Mouse (Mus musculus) intestine, postnatal 0 days (tissue): ENCODE results near the gene Cdh15. TPM values are rescaled to one million over a fixed set of nuclear protein-coding genes. Genes with fewer than 3 reads are reported as not detected.

Source experiments
- ATAC-seq: fragments of 200-750 bp; cut with Nextera tagmentation; 2 replicates; pipeline ENCODE4 v1.8.0; 2017; ENCODE audit warnings: mild to moderate bottlenecking, moderate TSS enrichment, moderate library complexity
- H3K27ac ChIP-seq: fragments of 300-500 bp; sonication (generic); 2 replicates; pipeline ENCODE4 v1.5.1; 2014; ENCODE audit warnings: mild to moderate bottlenecking, low read depth, low read length, moderate library complexity
- H3K27me3 ChIP-seq: fragments of 300-500 bp; sonication (generic); replicated peaks from 2 replicates; pipeline ENCODE4 v1.6.1; 2014; ENCODE audit warnings: low read length, mixed read lengths; ENCODE audit not compliant: control insufficient read depth, insufficient read depth
- H3K36me3 ChIP-seq: fragments of 300-500 bp; sonication (generic); 2 replicates; pipeline ENCODE4 v1.6.1; 2014; ENCODE audit warnings: mild to moderate bottlenecking, moderate library complexity; ENCODE audit not compliant: control insufficient read depth, insufficient read depth
- H3K4me1 ChIP-seq: fragments of 300-500 bp; sonication (generic); replicated peaks from 2 replicates; pipeline ENCODE4 v1.6.1; 2014; ENCODE audit warnings: antibody characterized with exemption, low read length, mixed read lengths; ENCODE audit not compliant: control insufficient read depth, insufficient read depth
- H3K4me2 ChIP-seq: fragments of 300-500 bp; sonication (generic); replicated peaks from 2 replicates; pipeline ENCODE4 v1.6.1; 2014; ENCODE audit warnings: low read depth, mild to moderate bottlenecking, moderate library complexity
- H3K4me3 ChIP-seq: fragments of 300-500 bp; sonication (generic); 2 replicates; pipeline ENCODE4 v1.5.1; 2014; ENCODE audit warnings: low read depth, low read length
- H3K9ac ChIP-seq: fragments of 300-500 bp; sonication (generic); 2 replicates; pipeline ENCODE4 v1.6.1; 2014; ENCODE audit warnings: mild to moderate bottlenecking, low read depth, low read length
- H3K9me3 ChIP-seq: fragments of 300-500 bp; sonication (generic); 2 replicates; pipeline ENCODE4 v1.6.1; 2016; ENCODE audit warnings: mixed run types; ENCODE audit not compliant: control insufficient read depth
- CTCF ChIP-seq: sonication (generic); IDR thresholded peaks from 2 replicates; pipeline ENCODE4 v1.5.1; 2016; ENCODE audit warnings: low read depth, mild to moderate bottlenecking, control low read depth, antibody characterized with exemption, moderate library complexity
- WGBS: fragments of 180-500 bp; shearing (Covaris S2); extraction: QIAGEN DNeasy Blood & Tissue Kit; methylation state at CpG from one replicate; pipeline ENCODE4 v1.1.7; 2014; 5-methylcytosine and 5-hydroxymethylcytosine counted together
- polyA plus RNA-seq: library from polyadenylated mRNA; unstranded; fragments of >200 nt; fragmentation: Nextera tagmentation; extraction: Ambion mirVana; gene quantifications from 2 replicates; pipeline ENCODE4 v1.2.1, GENCODE M21; 2015

The Cdh15 gene
- polyA plus RNA-seq, 1 experiment from 2014 or later: 0.07 TPM

DNA sequence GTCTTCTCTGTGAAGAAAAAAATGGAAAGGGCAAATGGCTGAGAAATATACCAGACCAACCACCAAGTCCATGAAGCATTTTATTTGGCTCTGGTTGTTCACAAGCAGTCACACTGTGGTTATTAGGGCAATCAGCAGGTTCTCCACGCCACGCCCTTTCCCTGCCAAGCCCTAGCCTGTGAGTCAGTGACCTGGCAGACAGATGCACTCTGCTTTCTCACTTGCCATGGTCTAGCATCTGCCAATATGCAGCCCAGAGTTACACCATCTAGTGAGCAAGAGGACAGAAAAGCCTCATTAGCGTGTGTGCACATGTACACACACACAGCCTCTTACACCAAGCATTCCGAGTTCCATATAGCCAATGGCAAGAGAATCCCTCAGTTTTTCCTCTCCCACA, 57.6 kb downstream of the Cdh15 start:
- 0 out of 2 replicates have a peak, but pooled peaks have one; percentile 33 for ATAC-seq
- Histone ChIP-seq H3K27me3 (no peaks in the 10 kb centered on the region), H3K4me2 (no peak overlapping the region), H3K4me3 (no peak overlapping the region), H3K36me3 (peaks cover 25% of the 10 kb centered on the region), H3K9ac (no peak overlapping the region), H3K27ac (no peak overlapping the region; the same call in 1 of the 2 replicates), H3K4me1 (no peaks in the 10 kb centered on the region; the same call in 1 of the 2 replicates), H3K9me3 (no peaks in the 10 kb centered on the region)
- WGBS: 52% methylated on average over 4 of the region's 4 CpGs
- TF ChIP-seq CTCF: no peak

DNA sequence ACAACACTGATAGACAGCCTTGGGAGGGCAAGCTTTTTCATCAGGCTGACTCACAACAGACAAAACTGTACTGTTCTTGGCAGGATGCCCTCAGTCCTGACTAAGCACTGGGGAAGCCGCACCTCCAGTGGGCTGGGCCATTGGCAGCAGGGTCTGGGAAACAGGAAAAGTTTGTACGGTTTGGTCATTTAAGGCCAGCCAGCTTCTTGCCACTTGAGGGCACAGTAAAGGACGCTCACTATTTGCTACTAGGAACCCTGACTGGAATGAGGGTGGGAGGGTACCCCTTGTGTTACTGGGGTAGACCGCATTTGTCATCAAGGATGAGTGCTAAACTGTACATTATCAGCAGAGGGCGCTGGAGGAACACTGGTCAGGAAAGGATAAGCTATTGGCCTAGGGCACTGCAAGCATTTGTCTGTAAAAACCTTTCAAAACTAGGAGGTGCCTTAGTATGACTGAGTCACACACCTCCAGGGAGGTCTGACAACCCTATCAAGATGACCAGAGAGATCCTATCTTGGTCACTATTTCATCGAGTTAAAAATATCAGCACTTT, 58.8 kb downstream of the Cdh15 start:
- Histone ChIP-seq H3K9ac (no peak overlapping the region), H3K27ac (no peak overlapping the region; the same call in 1 of the 2 replicates), H3K27me3 (no peaks in the 10 kb centered on the region), H3K9me3 (no peaks in the 10 kb centered on the region), H3K36me3 (peaks cover 25% of the 10 kb centered on the region), H3K4me1 (no peaks in the 10 kb centered on the region; the same call in 1 of the 2 replicates), H3K4me2 (peak overlapping the region; percentile 40; the same call in 1 of the 2 replicates), H3K4me3 (no peak overlapping the region)
- ATAC-seq: peak; percentile 67
- 21% methylated on average over 6 of the region's 6 CpGs for WGBS
- peak; percentile 96 for TF ChIP-seq CTCF

DNA sequence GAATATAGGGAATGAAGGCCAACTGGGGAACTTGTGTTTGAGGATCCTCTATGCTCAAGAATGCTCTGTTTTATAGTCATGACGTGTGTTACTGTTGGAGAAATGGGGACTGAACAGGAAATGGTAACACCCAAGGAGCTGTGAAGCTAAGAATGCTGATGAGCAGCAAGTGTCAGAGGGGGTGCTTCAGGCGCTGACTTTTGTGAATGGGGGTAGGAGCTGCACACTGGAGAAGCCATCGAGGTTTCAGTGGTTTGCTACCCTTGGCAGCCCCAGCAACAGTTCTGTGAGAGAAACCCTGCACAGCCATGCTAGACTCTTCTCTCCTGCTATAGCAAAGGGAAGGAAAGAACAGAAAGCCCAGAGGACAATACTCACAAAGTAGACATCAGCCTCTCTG, 64.4 kb downstream of the Cdh15 start:
- no peak overlapping the region; the same call in 1 of the 2 replicates for H3K9ac ChIP-seq
- TF ChIP-seq CTCF: no peak
- no peaks in the 10 kb centered on the region for H3K9me3 ChIP-seq
- H3K27me3 ChIP-seq: no peaks in the 10 kb centered on the region
- no peak overlapping the region for H3K27ac ChIP-seq
- H3K4me1 ChIP-seq: peaks cover 1% of the 10 kb centered on the region; the same call in 1 of the 2 replicates
- no peak overlapping the region for H3K4me3 ChIP-seq
- no peak overlapping the region for H3K4me2 ChIP-seq
- ATAC-seq: no peak
- peaks cover 32% of the 10 kb centered on the region for H3K36me3 ChIP-seq
- WGBS: 59% methylated on average over 3 of the region's 3 CpGs

DNA sequence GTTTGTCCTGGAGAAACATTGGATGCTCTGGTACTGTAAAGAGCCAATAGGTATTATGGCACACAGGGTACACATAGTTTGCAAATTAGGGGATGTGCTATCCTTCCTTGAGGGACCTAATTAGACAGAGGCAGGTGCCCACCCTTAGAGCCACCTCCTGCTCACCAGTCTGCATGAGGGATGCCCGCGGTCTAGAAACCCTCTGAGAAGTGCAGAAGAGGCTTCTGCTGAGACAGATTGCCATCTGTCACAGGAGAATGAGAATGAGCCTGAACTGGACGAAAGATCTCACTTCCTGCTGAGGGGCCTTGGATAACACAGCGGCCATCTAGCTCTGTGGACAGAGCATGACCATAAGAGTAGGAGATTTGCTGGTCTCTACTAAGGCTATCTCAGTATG, 65.1 kb downstream of the Cdh15 start:
- no peak overlapping the region for H3K4me3 ChIP-seq
- peaks cover 4% of the 10 kb centered on the region; the same call in 1 of the 2 replicates for H3K4me1 ChIP-seq
- H3K9me3 ChIP-seq: no peaks in the 10 kb centered on the region
- no peak overlapping the region for H3K9ac ChIP-seq
- peaks cover 24% of the 10 kb centered on the region; the same call in 1 of the 2 replicates for H3K36me3 ChIP-seq
- no peaks in the 10 kb centered on the region for H3K27me3 ChIP-seq
- no peak for ATAC-seq
- H3K27ac ChIP-seq: no peak overlapping the region
- WGBS: 87% methylated on average over 4 of the region's 4 CpGs
- no peak overlapping the region for H3K4me2 ChIP-seq
- TF ChIP-seq CTCF: no peak

DNA sequence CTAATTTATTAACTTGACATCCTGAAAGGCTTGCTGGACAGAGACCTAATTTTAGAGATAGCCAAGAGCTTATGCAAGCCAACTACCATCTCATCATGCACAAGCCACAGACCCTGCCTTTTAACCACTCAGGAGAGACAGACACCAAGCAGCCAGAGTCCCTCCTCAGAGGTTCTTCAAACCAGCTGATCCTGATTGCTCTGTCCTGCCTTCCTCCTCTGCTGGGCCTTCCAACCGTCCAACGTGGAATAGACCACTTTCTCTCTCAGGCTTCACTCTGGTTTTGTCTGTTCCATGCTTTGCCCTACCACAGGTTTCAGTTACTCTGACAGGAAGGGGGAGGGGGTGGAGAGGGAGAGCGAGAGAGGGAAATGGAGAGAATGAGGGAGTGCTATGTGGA, 69.0 kb downstream of the Cdh15 start:
- H3K9me3 ChIP-seq: no peaks in the 10 kb centered on the region
- no peak overlapping the region for H3K4me2 ChIP-seq
- H3K4me1 ChIP-seq: peaks cover 12% of the 10 kb centered on the region; the same call in 1 of the 2 replicates
- no peak overlapping the region for H3K27ac ChIP-seq
- H3K9ac ChIP-seq: no peak overlapping the region
- TF ChIP-seq CTCF: no peak
- H3K36me3 ChIP-seq: peaks cover 10% of the 10 kb centered on the region; the same call in 1 of the 2 replicates
- no peak for ATAC-seq
- 38% methylated on average over 3 of the region's 3 CpGs for WGBS
- H3K4me3 ChIP-seq: no peak overlapping the region
- no peaks in the 10 kb centered on the region for H3K27me3 ChIP-seq

Other genes with a start within 250 kb of the Cdh15 start
- 58.1 and 59.0 TPM in 2 replicates for gene Galns, start 236.5 kb upstream of the Cdh15 start, polyA plus RNA-seq
- 136 and 144 TPM in 2 replicates for gene Trappc2l, start 236.3 kb upstream of the Cdh15 start, polyA plus RNA-seq
- 0.13 TPM in 1 of 2 replicates, not detected in the other for gene Pabpn1l, start 225.2 kb upstream of the Cdh15 start, polyA plus RNA-seq
- gene Cbfa2t3, start 148.9 kb upstream of the Cdh15 start, polyA plus RNA-seq: 5.9 and 7.6 TPM in 2 replicates
- gene Acsf3, start 72.5 kb upstream of the Cdh15 start, polyA plus RNA-seq: 22.8 and 22.9 TPM in 2 replicates
- 41.2 and 47.9 TPM in 2 replicates for gene Ankrd11, start 194.3 kb downstream of the Cdh15 start, polyA plus RNA-seq
- gene Spg7, start 215.0 kb downstream of the Cdh15 start, polyA plus RNA-seq: 44.7 and 46.1 TPM in 2 replicates